Mouse (Mus musculus) mature B cell (primary cell): Measurements from ENCODE around the gene Tnfsf8.

Experiments
- in situ Hi-C: fragments of 300-500 bp; cut with MboI; formaldehyde crosslinking; loops from 2 replicates; pipeline ENCODE4 v1.14.3; 2019

Gene Tnfsf8

GRCm38 (mm10) chr4:63860688-63861540, at the start of gene Tnfsf8:
Gene Tnfsf8, minus strand, starts transcription at chr4:63861347.
- in situ Hi-C loops: no loop called here

- in situ Hi-C loops: no loop called here
These were observed 47.4 kb upstream of the Tnfsf8 start for GRCm38 (mm10) chr4:63908511-63908910.

- in situ Hi-C loops: no loop called here
These were observed 46.3 kb upstream of the Tnfsf8 start for GRCm38 (mm10) chr4:63907473-63907872.

GRCm38 (mm10) chr4:63906050-63906449, 44.9 kb upstream of the Tnfsf8 start:
- in situ Hi-C loops: no loop called here

GRCm38 (mm10) chr4:63899081-63899523, 38.0 kb upstream of the Tnfsf8 start:
- in situ Hi-C loops: no loop called here

GRCm38 (mm10) chr4:63897152-63897551, 36.0 kb upstream of the Tnfsf8 start:
- in situ Hi-C loops: no loop called here

GRCm38 (mm10) chr4:63886156-63886555, 25.0 kb upstream of the Tnfsf8 start:
- in situ Hi-C loops: no loop called here

GRCm38 (mm10) chr4:63876720-63877119, 15.6 kb upstream of the Tnfsf8 start:
- in situ Hi-C loops: no loop called here

- in situ Hi-C loops: no loop called here
These were observed 14.3 kb upstream of the Tnfsf8 start for GRCm38 (mm10) chr4:63875480-63875879.

GRCm38 (mm10) chr4:63870678-63871077, 9.5 kb upstream of the Tnfsf8 start:
- in situ Hi-C loops: no loop called here

- in situ Hi-C loops: no loop called here
These were observed 7.6 kb upstream of the Tnfsf8 start for GRCm38 (mm10) chr4:63868770-63869169.

- in situ Hi-C loops: no loop called here
These were observed 1.8 kb upstream of the Tnfsf8 start for GRCm38 (mm10) chr4:63862953-63863352.

GRCm38 (mm10) chr4:63862092-63862697, 1.0 kb upstream of the Tnfsf8 start:
- in situ Hi-C loops: no loop called here

GRCm38 (mm10) chr4:63860236-63860635, 911 bp downstream of the Tnfsf8 start:
- in situ Hi-C loops: no loop called here

GRCm38 (mm10) chr4:63859785-63860203, 1.4 kb downstream of the Tnfsf8 start:
- in situ Hi-C loops: no loop called here

GRCm38 (mm10) chr4:63858646-63859224, 2.4 kb downstream of the Tnfsf8 start:
- in situ Hi-C loops: no loop called here

GRCm38 (mm10) chr4:63856764-63857163, 4.4 kb downstream of the Tnfsf8 start:
- in situ Hi-C loops: no loop called here

GRCm38 (mm10) chr4:63853782-63854386, 7.3 kb downstream of the Tnfsf8 start:
- in situ Hi-C loops: no loop called here

GRCm38 (mm10) chr4:63850082-63850481, 11.1 kb downstream of the Tnfsf8 start:
- in situ Hi-C loops: no loop called here

GRCm38 (mm10) chr4:63846881-63847597, 14.1 kb downstream of the Tnfsf8 start:
- in situ Hi-C loops: no loop called here

- in situ Hi-C loops: no loop called here
These were observed 15.4 kb downstream of the Tnfsf8 start for GRCm38 (mm10) chr4:63845760-63846159.

- in situ Hi-C loops: no loop called here
These were observed 17.2 kb downstream of the Tnfsf8 start for GRCm38 (mm10) chr4:63843924-63844323.
